Mouse (Mus musculus): ENCODE measurements around the gene Stra6.

The Stra6 gene

GRCm38 (mm10) chr9:58051937-58052336 is 11.7 kb upstream of the Stra6 start:
- DNase-seq = no peak

GRCm38 (mm10) chr9:58053102-58053501 is 10.5 kb upstream of the Stra6 start:
- DNase-seq = peak; percentile 10 to 39

- no peak for DNase-seq
These were observed 10.0 kb upstream of the Stra6 start for GRCm38 (mm10) chr9:58053544-58053943.

- DNase-seq = no peak
These were observed 9.6 kb upstream of the Stra6 start for GRCm38 (mm10) chr9:58054032-58054431.

- DNase-seq = no peak
These were observed 7.9 kb upstream of the Stra6 start for GRCm38 (mm10) chr9:58055666-58056065.

- DNase-seq = no peak
These were observed 3.7 kb upstream of the Stra6 start for GRCm38 (mm10) chr9:58059920-58060319.

- DNase-seq = peak in 1 of 2 experiments; percentile 16
These were observed 2.6 kb upstream of the Stra6 start for GRCm38 (mm10) chr9:58060677-58061667.

GRCm38 (mm10) chr9:58065532-58065931 is 1.9 kb downstream of the Stra6 start:
- no peak for DNase-seq

- no peak for DNase-seq
These were observed 2.6 kb downstream of the Stra6 start for GRCm38 (mm10) chr9:58065977-58066730.

- no peak for DNase-seq
These were observed 3.1 kb downstream of the Stra6 start for GRCm38 (mm10) chr9:58066731-58067095.

- DNase-seq = no peak
These were observed 4.0 kb downstream of the Stra6 start for GRCm38 (mm10) chr9:58067546-58067945.

- no peak for DNase-seq
These were observed 11.0 kb downstream of the Stra6 start for GRCm38 (mm10) chr9:58074561-58074960.

GRCm38 (mm10) chr9:58084586-58084985 is 21.0 kb downstream of the Stra6 start:
- no peak for DNase-seq

GRCm38 (mm10) chr9:58085074-58085473 is 21.5 kb downstream of the Stra6 start:
- DNase-seq = no peak

- DNase-seq = no peak
These were observed 22.6 kb downstream of the Stra6 start for GRCm38 (mm10) chr9:58086203-58086602.

- no peak for DNase-seq
These were observed 23.3 kb downstream of the Stra6 start for GRCm38 (mm10) chr9:58086861-58087260.

GRCm38 (mm10) chr9:58087277-58087998 is 23.9 kb downstream of the Stra6 start:
- DNase-seq = no peak

- DNase-seq = no peak
These were observed 28.2 kb downstream of the Stra6 start for GRCm38 (mm10) chr9:58091623-58092425.

- DNase-seq = no peak
These were observed 29.1 kb downstream of the Stra6 start for GRCm38 (mm10) chr9:58092581-58093269.

- no peak for DNase-seq
These were observed 30.2 kb downstream of the Stra6 start for GRCm38 (mm10) chr9:58093776-58094175.

GRCm38 (mm10) chr9:58095977-58096376 is 32.4 kb downstream of the Stra6 start:
- DNase-seq = no peak

Measured in spleen, adult 18-20 months (tissue).